Mouse (Mus musculus) forebrain, embryonic 15.5 days (tissue): ENCODE measurements at regions not wholly inside any gene's neighbourhood (a gene's known extent, or its start where the extent isn't known, plus 50 kb on each side); places are given as distances from the start of the nearest gene placed in this dataset.
A peak's percentile ranks its signal among the peaks of the same experiment; 100 is the strongest.
"Not testable (repeated sequence)": the region's sequence is repeated elsewhere in the genome, so short reads cannot be mapped to it uniquely, and the experiment has no call there.

ENCODE experiments used
- ATAC-seq: fragments of 200-750 bp; cut with Nextera tagmentation; replicated peaks from 2 replicates; pipeline ENCODE4 v1.8.0; 2017; ENCODE audit warnings: mild to moderate bottlenecking, moderate TSS enrichment, moderate library complexity
- H3K27ac ChIP-seq: fragments of 300-500 bp; sonication (generic); replicated peaks from 2 replicates; pipeline ENCODE4 v1.5.1; 2015; ENCODE audit warnings: mild to moderate bottlenecking, inconsistent platforms
- H3K27me3 ChIP-seq: fragments of 300-500 bp; sonication (generic); 2 replicates; pipeline ENCODE4 v1.6.1; 2015; ENCODE audit warnings: inconsistent platforms
- H3K36me3 ChIP-seq: fragments of 300-500 bp; sonication (generic); 2 replicates; pipeline ENCODE4 v1.6.1; 2015; ENCODE audit warnings: mild to moderate bottlenecking, inconsistent platforms
- H3K4me1 ChIP-seq: fragments of 300-500 bp; sonication (generic); 2 replicates; pipeline ENCODE4 v1.6.1; 2015; ENCODE audit warnings: inconsistent platforms
- H3K4me2 ChIP-seq: fragments of 300-500 bp; sonication (generic); replicated peaks from 2 replicates; pipeline ENCODE4 v1.6.1; 2015; ENCODE audit warnings: mild to moderate bottlenecking, inconsistent platforms
- H3K4me3 ChIP-seq: fragments of 300-500 bp; sonication (generic); 2 replicates; pipeline ENCODE4 v1.5.1; 2015; ENCODE audit warnings: mild to moderate bottlenecking, inconsistent platforms
- H3K9ac ChIP-seq: fragments of 300-500 bp; sonication (generic); replicated peaks from 2 replicates; pipeline ENCODE4 v1.6.1; 2015; ENCODE audit warnings: mild to moderate bottlenecking, inconsistent platforms
- H3K9me3 ChIP-seq: fragments of 300-500 bp; sonication (generic); 2 replicates; pipeline ENCODE4 v1.6.1; 2016; ENCODE audit warnings: inconsistent platforms
- WGBS: fragments of 180-500 bp; shearing (Covaris S2); methylation state at CpG from one replicate; pipeline ENCODE4 v1.1.7; 2015; ENCODE audit warnings: mixed read lengths; 5-methylcytosine and 5-hydroxymethylcytosine counted together

- no peak overlapping the region for H3K9ac ChIP-seq
- H3K27ac ChIP-seq, result peak overlapping the region; percentile 41; the same call in 1 of the 2 replicates
- no peak overlapping the region for H3K4me3 ChIP-seq
- H3K27me3 ChIP-seq, result no peaks in the 10 kb centered on the region
- H3K4me1 ChIP-seq, result 0 out of 2 replicates have a peak, but pooled peaks cover 3% of the 10 kb centered on the region
- peak; percentile 71 for ATAC-seq
- H3K36me3 ChIP-seq, result no peaks in the 10 kb centered on the region
- H3K9me3 ChIP-seq, result no peaks in the 10 kb centered on the region
- 58% methylated on average over 11 of the region's 11 CpGs for WGBS
- no peak overlapping the region for H3K4me2 ChIP-seq
Measured at GRCm38 (mm10) chr12:29439343-29440019, 88.7 kb upstream of the Myt1l start.

- H3K4me2 ChIP-seq, H3K4me1 ChIP-seq, H3K9ac ChIP-seq, H3K36me3 ChIP-seq, H3K4me3 ChIP-seq, H3K27ac ChIP-seq, ATAC-seq, H3K9me3 ChIP-seq, H3K27me3 ChIP-seq: not testable (repeated sequence)
- 16% methylated on average over 3 of the region's 3 CpGs for WGBS
Measured at GRCm38 (mm10) chr12:29465201-29465600, 63.0 kb upstream of the Myt1l start.
